Mouse (Mus musculus): Measurements from ENCODE around the gene Ghdc.

Ghdc gene

GRCm38 (mm10) chr11:100745085-100745484 is 25.7 kb downstream of the Ghdc start:
- no peak for DNase-seq (ENCODE audit: low read depth)

DNA sequence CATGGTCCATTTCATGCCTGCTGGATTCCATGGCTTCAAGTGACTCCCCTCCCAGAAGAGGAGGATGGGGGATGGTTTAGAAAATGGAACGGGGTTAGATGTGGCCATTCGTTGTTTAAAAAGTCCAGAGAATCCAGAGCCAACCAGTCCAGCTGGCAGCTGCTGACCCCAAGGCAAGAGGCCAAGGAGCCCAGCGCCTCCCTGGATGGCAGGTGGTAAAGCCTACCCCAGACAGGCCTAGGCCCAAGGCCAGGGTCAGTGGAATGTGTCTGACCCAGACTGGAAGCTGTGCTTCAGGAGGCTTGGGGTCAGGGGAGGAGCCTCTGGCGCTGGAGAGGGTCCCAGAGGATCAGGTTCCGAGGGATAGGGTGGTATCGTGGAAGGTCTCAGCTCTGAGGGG is 29.4 kb downstream of the Ghdc start:
- no peak for DNase-seq (ENCODE audit: low read depth)

- DNase-seq (ENCODE audit: low read depth) = no peak
These were observed 32.0 kb downstream of the Ghdc start for GRCm38 (mm10) chr11:100738749-100739148.

GRCm38 (mm10) chr11:100738066-100738604 is 32.6 kb downstream of the Ghdc start, which contains the start of gene Rab5c:
Rab5c (minus strand) TSS chr11:100738215.
- DNase-seq (ENCODE audit: low read depth) = peak; percentile 99

- peak; percentile 82 for DNase-seq (ENCODE audit: low read depth)
These were observed 33.5 kb downstream of the Ghdc start for GRCm38 (mm10) chr11:100737105-100737733.

GRCm38 (mm10) chr11:100736746-100737080 is 34.0 kb downstream of the Ghdc start:
- DNase-seq (ENCODE audit: low read depth) = no peak

GRCm38 (mm10) chr11:100735954-100736745 is 34.6 kb downstream of the Ghdc start:
- no peak for DNase-seq (ENCODE audit: low read depth)

- no peak for DNase-seq (ENCODE audit: low read depth)
These were observed 35.5 kb downstream of the Ghdc start for GRCm38 (mm10) chr11:100735134-100735865.

DNA sequence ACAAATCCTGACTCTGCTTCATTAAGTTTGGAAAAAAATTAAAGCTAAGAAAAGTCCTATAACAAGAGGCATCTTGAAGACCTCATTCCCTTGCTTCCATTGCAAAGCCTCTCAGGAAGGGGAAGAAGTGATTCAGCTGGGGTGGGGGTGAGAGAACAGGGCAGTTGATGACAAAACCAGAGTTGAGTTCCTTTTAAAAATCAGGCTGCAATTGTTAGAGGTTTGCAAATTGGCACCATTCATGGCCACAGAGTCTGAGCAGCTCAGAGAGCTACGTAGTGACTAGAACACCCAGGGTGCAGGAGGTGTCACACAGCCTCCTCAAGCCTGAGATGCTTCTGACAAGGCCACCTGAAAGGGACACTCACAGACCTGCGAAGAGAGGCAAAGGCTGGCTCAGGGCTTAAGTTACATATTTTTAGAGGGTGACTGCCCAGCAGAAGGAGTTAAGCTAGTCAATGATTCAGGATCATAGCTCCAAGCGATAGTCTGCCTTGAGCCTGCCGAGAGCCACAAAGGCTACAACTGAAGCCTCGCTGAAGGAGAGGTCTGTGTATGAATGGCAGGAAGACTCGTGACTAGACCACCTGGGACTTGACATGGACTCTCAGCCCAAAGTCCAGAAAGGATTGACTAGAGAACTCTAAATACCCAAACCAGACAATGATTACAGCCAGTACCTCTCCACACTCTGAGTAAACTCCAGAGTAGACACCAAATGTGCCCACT is 40.1 kb downstream of the Ghdc start:
- DNase-seq (ENCODE audit: low read depth) = no peak

DNA sequence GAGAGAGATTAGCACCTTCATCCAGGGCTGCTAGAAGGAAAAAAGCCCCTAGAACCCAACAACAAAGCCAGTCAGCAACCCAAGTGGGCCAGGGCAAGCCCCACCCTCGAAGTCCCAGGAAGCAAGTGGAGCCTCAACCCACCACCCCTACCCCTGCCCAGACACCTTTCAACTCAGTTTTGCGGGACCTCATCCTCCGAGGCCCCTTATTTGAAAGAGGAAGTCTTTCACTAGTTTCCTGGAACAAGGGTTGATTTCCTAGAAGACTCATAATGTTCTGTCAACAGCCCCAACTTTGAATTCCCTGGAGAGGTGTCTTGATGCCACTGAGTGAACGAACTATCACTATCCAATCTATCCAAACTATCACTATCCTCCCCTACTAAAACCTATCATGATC is 40.8 kb downstream of the Ghdc start:
- no peak for DNase-seq (ENCODE audit: low read depth)

DNA sequence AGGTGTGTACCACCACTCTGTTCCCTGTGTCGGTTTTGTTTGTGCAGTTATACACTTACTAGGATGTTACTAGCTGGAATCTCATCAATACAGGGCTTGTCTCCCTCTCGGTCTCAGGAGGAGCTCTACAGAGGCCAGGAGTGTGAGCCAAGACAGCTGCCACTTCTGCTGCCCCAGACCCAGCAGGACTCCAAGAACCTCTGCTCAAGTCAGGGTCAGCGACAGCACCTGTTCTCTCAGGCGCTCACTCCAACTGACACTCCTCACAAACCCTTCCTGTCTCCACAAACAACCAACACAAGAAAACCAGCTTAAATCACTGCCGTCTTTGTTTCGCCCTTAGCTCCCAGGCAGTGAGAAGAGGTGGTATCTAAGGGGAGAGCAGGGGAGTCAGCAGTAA is 42.2 kb downstream of the Ghdc start:
- DNase-seq (ENCODE audit: low read depth) = no peak

- DNase-seq (ENCODE audit: low read depth) = no peak
These were observed 43.6 kb downstream of the Ghdc start for GRCm38 (mm10) chr11:100727201-100727600.

GRCm38 (mm10) chr11:100724919-100725512 is 45.7 kb downstream of the Ghdc start:
- DNase-seq (ENCODE audit: low read depth) = no peak

DNA sequence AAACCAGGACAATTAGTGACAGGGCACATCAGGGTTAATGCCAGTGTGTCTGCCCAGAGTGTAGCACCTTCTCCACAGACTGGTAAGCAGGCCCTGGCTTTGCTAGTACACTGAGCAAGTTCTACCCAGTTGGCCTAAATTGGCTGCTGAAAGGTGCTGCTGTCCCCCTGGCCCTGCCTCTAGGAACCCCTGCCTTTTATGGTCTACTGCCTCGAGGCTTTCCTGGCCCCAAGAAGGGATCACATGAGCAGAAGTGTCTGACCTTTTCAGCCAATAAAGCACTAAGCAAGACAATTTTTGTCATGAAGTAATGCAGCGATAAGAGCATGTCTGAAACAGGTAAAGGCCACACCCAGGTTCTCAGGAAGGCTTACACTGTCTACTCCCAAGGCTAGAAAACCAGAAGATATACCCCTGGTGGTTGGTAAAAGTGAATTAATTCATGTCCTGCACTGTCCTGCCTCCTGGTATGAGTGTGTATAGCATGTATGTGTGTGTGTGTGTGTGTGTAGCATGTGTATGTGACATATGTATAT is 48.2 kb downstream of the Ghdc start:
- DNase-seq (ENCODE audit: low read depth) = no peak

DNA sequence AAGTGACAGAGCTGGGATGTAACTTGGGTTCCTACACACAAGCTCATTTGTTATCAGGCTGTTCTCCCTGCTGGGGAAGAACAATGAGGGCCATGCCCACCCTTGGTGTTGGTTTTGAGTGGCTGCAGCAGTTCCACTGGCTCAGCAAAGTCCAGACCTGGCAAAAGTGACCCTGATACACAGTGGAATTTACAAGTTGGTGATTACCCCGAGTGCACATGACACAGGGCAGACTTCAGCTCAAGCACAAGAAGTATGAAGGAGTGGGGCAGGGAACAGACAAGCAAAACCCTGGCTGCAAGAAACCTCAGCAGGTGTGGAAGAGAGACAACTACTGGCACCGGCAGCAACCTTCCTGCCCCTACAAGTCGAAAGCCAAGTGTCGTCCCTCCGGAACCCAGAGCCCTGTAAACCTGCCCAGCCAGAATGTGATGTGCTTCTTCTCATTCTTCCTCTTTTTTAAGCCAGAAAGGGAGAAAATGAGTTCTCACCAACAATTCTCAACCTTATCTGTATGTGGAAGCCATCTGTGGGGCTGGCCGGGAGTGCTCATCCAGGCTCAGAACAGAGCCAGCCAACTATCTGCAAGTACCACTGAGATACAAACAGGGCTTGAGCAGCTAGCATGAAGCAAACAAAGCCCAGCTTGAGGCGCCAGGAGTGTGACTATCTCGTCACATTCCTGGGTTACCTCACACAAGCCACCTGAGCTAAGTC is 48.8 kb downstream of the Ghdc start:
- no peak for DNase-seq (ENCODE audit: low read depth)

DNA sequence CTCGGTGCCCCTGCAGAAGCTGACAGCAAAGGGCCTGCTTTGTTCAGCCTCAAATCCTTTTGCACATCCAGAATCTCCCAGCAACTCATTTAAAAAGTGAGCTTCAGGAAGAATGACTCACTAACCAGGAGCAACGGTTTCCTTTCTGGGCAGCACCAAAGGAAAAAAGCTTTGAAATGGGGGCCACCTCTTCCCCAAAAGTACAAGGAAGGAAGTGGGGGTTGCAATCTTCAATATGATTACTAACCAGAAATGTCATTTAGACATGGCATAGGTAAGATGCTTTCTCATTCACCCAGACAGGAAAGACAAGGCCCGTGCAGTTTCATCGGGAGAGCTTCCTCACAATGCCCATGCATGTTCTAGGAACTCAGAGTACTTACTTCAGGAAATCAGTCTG is 49.5 kb downstream of the Ghdc start:
- DNase-seq (ENCODE audit: low read depth) = no peak

GRCm38 (mm10) chr11:100720345-100720744 is 50.4 kb downstream of the Ghdc start:
- DNase-seq (ENCODE audit: low read depth) = no peak

GRCm38 (mm10) chr11:100719893-100720292 is 50.9 kb downstream of the Ghdc start:
- no peak for DNase-seq (ENCODE audit: low read depth)

DNA sequence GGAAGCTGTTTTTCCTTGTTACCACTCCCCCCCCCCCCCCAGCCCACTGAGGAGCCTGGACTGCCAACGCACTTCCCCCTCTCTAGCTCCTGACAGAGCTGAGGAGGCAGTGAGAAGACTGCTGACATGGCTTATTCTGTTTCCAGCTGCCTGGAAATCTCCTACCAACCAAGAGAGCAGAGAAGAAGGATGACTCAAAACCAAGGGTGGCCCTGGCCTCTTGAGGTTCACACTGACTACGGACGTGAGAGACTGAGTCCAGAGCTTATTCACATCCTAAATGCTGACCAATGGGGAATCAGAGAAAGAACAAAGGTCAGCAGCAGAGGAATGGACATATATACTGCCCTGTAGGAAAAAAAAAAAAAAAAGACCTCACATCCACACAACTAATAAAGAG is 51.4 kb downstream of the Ghdc start:
- DNase-seq (ENCODE audit: low read depth) = no peak

DNA sequence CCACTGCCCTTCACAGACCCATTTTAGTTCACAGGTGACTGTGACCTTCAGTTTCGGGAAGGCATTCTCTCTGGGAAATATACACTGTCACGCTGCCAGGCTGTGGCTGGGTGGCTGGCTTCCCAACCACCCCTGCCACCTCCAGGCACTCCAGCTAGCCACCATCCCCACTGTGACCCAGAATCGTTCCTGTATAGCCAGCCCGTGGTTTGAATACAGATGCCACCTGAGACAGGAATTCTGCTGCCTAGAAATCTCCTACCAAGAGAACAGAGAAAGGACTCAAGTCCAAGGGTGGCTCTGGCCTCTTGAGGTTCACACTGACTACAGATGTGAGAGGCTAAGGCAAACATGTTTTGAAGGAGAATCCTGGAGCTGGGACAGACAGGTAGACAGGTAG is 51.9 kb downstream of the Ghdc start:
- no peak for DNase-seq (ENCODE audit: low read depth)

- no peak for DNase-seq (ENCODE audit: low read depth)
These were observed 52.3 kb downstream of the Ghdc start for GRCm38 (mm10) chr11:100718462-100718861.

Data from c-Kit-positive CD71-positive TER-119-negative erythroid progenitor cells, embryonic 14.5 days (primary cell).